Mouse (Mus musculus) urinary bladder, postnatal 10 days (tissue): ENCODE measurements at regions not wholly inside any gene's neighbourhood (a gene's known extent, or its start where the extent isn't known, plus 50 kb on each side); places are given as distances from the start of the nearest gene placed in this dataset.

ENCODE experiments used
- DNase-seq: peaks from one replicate; pipeline ENCODE4 v3.0.0; 2022; ENCODE audit warnings: low spot score

GRCm38 (mm10) chr1:73341911-73342310, 326.2 kb upstream of the Tnp1 start:
- no peak for DNase-seq

- DNase-seq: no peak
Measured at GRCm38 (mm10) chr1:73337401-73337800, 321.7 kb upstream of the Tnp1 start.

- DNase-seq: no peak
Measured at GRCm38 (mm10) chr1:73309556-73309955, 293.8 kb upstream of the Tnp1 start.

GRCm38 (mm10) chr1:73308420-73308819, 292.7 kb upstream of the Tnp1 start:
- no peak for DNase-seq

GRCm38 (mm10) chr1:73307194-73307593, 291.5 kb upstream of the Tnp1 start:
- no peak for DNase-seq

- no peak for DNase-seq
Measured at GRCm38 (mm10) chr1:73299978-73300688, 284.4 kb upstream of the Tnp1 start.

- DNase-seq: no peak
Measured at GRCm38 (mm10) chr1:73285342-73285741, 269.6 kb upstream of the Tnp1 start.

- DNase-seq: no peak
Measured at GRCm38 (mm10) chr1:73274480-73274879, 258.8 kb upstream of the Tnp1 start.

GRCm38 (mm10) chr1:73270787-73271391, 255.2 kb upstream of the Tnp1 start:
- DNase-seq: no peak

GRCm38 (mm10) chr1:73269051-73269755, 253.5 kb upstream of the Tnp1 start:
- DNase-seq: no peak

GRCm38 (mm10) chr1:73265009-73265408, 249.3 kb upstream of the Tnp1 start:
- no peak for DNase-seq

GRCm38 (mm10) chr1:73264245-73264644, 248.5 kb upstream of the Tnp1 start:
- DNase-seq: no peak

GRCm38 (mm10) chr1:73259525-73260098, 243.9 kb upstream of the Tnp1 start:
- no peak for DNase-seq

- no peak for DNase-seq
Measured at GRCm38 (mm10) chr1:73257263-73257662, 241.6 kb upstream of the Tnp1 start.

- DNase-seq: no peak
Measured at GRCm38 (mm10) chr1:73251911-73252356, 236.2 kb upstream of the Tnp1 start.

GRCm38 (mm10) chr1:73244016-73244415, 228.3 kb upstream of the Tnp1 start:
- DNase-seq: no peak

GRCm38 (mm10) chr1:73242290-73242689, 226.6 kb upstream of the Tnp1 start:
- no peak for DNase-seq

- no peak for DNase-seq
Measured at GRCm38 (mm10) chr1:73236867-73237266, 221.2 kb upstream of the Tnp1 start.

- DNase-seq: no peak
Measured at GRCm38 (mm10) chr1:73233636-73234035, 217.9 kb upstream of the Tnp1 start.

- DNase-seq: no peak
Measured at GRCm38 (mm10) chr1:73233041-73233440, 217.3 kb upstream of the Tnp1 start.

GRCm38 (mm10) chr1:73230611-73231010, 214.9 kb upstream of the Tnp1 start:
- no peak for DNase-seq

- DNase-seq: no peak
Measured at GRCm38 (mm10) chr1:73227246-73227645, 211.5 kb upstream of the Tnp1 start.

- DNase-seq: no peak
Measured at GRCm38 (mm10) chr1:73221863-73222262, 206.2 kb upstream of the Tnp1 start.
